Mouse (Mus musculus): ENCODE data around the gene Dip2a. TPM values are rescaled to one million over a fixed set of nuclear protein-coding genes. Genes with fewer than 3 reads are reported as not detected.

The Dip2a gene
- polyA plus RNA-seq, 1 experiment from 2014 or later: 10.2 TPM

- H3K36me3 ChIP-seq (ENCODE audit: poor library complexity, severe bottlenecking): peaks cover 7% of the 10 kb centered on the region; the same call in 1 of the 2 replicates
- no peak overlapping the region for H3K9ac ChIP-seq
- no peak overlapping the region for H3K4me3 ChIP-seq
- no peak for ATAC-seq
- WGBS: 91% methylated on average over 12 of the region's 12 CpGs
- no peaks in the 10 kb centered on the region for H3K9me3 ChIP-seq (replicated peaks)
- H3K27ac ChIP-seq: no peak overlapping the region
- H3K27me3 ChIP-seq: no peaks in the 10 kb centered on the region
- peaks cover 4% of the 10 kb centered on the region; the same call in 1 of the 2 replicates for H3K4me1 ChIP-seq
- no peak overlapping the region for H3K4me2 ChIP-seq
Measured at GRCm38 (mm10) chr10:76257719-76258390, 87.2 kb downstream of the Dip2a start.

- no peak overlapping the region for H3K9ac ChIP-seq
- H3K27ac ChIP-seq: no peak overlapping the region
- H3K36me3 ChIP-seq (ENCODE audit: poor library complexity, severe bottlenecking): peaks cover 4% of the 10 kb centered on the region; the same call in 1 of the 2 replicates
- no peak overlapping the region for H3K4me3 ChIP-seq
- peaks cover 4% of the 10 kb centered on the region; the same call in 1 of the 2 replicates for H3K4me1 ChIP-seq
- H3K9me3 ChIP-seq (replicated peaks): no peaks in the 10 kb centered on the region
- no peak overlapping the region for H3K4me2 ChIP-seq
- no peaks in the 10 kb centered on the region for H3K27me3 ChIP-seq
- no peak for ATAC-seq
- WGBS: 94% methylated on average over 7 of the region's 7 CpGs
Measured at GRCm38 (mm10) chr10:76257231-76257630, 87.9 kb downstream of the Dip2a start.

GRCm38 (mm10) chr10:76255617-76256016 is 89.5 kb downstream of the Dip2a start:
- 73% methylated on average over 6 of the region's 6 CpGs for whole genome bisulfite sequencing
- H3K4me3 ChIP-seq: no peak overlapping the region
- no peak overlapping the region for H3K27ac ChIP-seq
- H3K27me3 ChIP-seq: no peaks in the 10 kb centered on the region
- no peak overlapping the region for H3K9ac ChIP-seq
- peaks cover 4% of the 10 kb centered on the region; the same call in 1 of the 2 replicates for H3K4me1 ChIP-seq
- no peaks in the 10 kb centered on the region for H3K36me3 ChIP-seq (ENCODE audit: poor library complexity, severe bottlenecking)
- no peak for ATAC-seq
- H3K9me3 ChIP-seq (replicated peaks): no peaks in the 10 kb centered on the region
- no peak overlapping the region for H3K4me2 ChIP-seq

- H3K27me3 ChIP-seq: no peaks in the 10 kb centered on the region
- H3K9ac ChIP-seq: no peak within 1 kb of the TSS
- H3K36me3 ChIP-seq (ENCODE audit: poor library complexity, severe bottlenecking): no peaks in the 10 kb centered on the region
- H3K4me2 ChIP-seq: no peak within 1 kb of the TSS
- peaks cover 4% of the 10 kb centered on the region; the same call in 1 of the 2 replicates for H3K4me1 ChIP-seq
- WGBS: 56% methylated on average over 4 of the region's 4 CpGs
- no peak within 1 kb of the TSS for H3K27ac ChIP-seq
- H3K4me3 ChIP-seq: no peak within 1 kb of the TSS
- no peaks in the 10 kb centered on the region for H3K9me3 ChIP-seq (replicated peaks)
- no peak for ATAC-seq
Measured at GRCm38 (mm10) chr10:76253536-76253935, 91.6 kb downstream of the Dip2a start, which contains the start of gene S100b. Gene S100b (plus strand): TSS chr10:76253853.

DNA sequence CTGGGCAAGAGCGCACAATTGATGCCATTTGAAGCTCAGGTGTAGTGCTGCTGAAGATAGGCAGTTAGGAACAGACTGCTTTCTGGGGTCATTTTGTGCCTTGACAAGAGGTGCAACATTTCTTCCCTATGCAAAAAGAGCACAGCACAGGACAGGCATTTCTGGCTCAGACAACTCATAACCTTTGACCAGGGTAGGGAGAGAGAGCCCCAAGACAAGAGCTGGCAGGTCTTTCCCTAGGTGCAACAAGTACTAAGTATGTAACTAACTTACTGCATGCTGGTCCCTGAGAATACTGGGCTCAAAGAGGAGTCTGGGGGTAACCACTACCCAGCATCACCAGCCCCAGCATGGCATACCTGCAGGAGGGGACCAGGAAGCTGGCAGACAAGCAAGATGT is 92.0 kb downstream of the Dip2a start:
- Histone ChIP-seq H3K4me2 (no peak overlapping the region), H3K4me3 (no peak overlapping the region), H3K9ac (no peak overlapping the region), H3K36me3 (ENCODE audit: poor library complexity, severe bottlenecking) (no peaks in the 10 kb centered on the region), H3K4me1 (peaks cover 4% of the 10 kb centered on the region; the same call in 1 of the 2 replicates), H3K27ac (no peak overlapping the region), H3K27me3 (no peaks in the 10 kb centered on the region), H3K9me3 (replicated peaks) (no peaks in the 10 kb centered on the region)
- no peak for ATAC-seq
- WGBS: 96% methylated on average over 1 of the region's 1 CpGs

DNA sequence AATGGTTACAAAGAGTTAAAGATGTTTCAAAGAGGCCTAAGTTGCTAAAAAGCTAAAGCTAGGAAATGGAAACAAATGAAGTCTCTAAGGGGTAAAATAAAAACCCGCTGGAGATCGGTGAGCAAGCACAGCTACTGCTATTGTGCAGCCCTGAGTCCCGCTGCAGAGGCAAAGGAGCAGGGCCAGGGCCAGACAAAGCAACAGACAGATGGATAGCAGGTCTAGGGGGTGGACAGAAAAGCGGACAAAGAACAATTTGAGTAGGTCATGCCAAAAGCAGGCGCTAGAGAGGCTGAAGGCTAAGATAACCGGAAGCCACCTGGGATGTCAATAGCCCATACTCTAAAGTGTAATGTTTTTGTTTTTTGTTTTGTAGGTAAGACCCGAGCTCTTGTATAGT is 94.2 kb downstream of the Dip2a start:
- 58% methylated on average over 7 of the region's 7 CpGs for WGBS
- H3K27ac ChIP-seq: no peak overlapping the region
- H3K9ac ChIP-seq: no peak overlapping the region
- peaks cover 8% of the 10 kb centered on the region; the same call in 1 of the 2 replicates for H3K4me1 ChIP-seq
- H3K27me3 ChIP-seq: no peaks in the 10 kb centered on the region
- no peaks in the 10 kb centered on the region for H3K36me3 ChIP-seq (ENCODE audit: poor library complexity, severe bottlenecking)
- no peak overlapping the region for H3K4me3 ChIP-seq
- no peak for ATAC-seq
- no peaks in the 10 kb centered on the region for H3K9me3 ChIP-seq (replicated peaks)
- H3K4me2 ChIP-seq: no peak overlapping the region

- Histone ChIP-seq H3K27ac (no peak overlapping the region), H3K27me3 (no peaks in the 10 kb centered on the region), H3K4me3 (no peak overlapping the region), H3K4me1 (peaks cover 8% of the 10 kb centered on the region; the same call in 1 of the 2 replicates), H3K36me3 (ENCODE audit: poor library complexity, severe bottlenecking) (no peaks in the 10 kb centered on the region), H3K4me2 (no peak overlapping the region), H3K9me3 (replicated peaks) (no peaks in the 10 kb centered on the region; the same call in 1 of the 2 replicates), H3K9ac (no peak overlapping the region)
- ATAC-seq: no peak
- WGBS: 62% methylated on average over 5 of the region's 5 CpGs
Measured at GRCm38 (mm10) chr10:76248647-76248968, 96.5 kb downstream of the Dip2a start.

GRCm38 (mm10) chr10:76247960-76248646 is 97.0 kb downstream of the Dip2a start:
- Histone ChIP-seq H3K27ac (no peak overlapping the region), H3K4me1 (peaks cover 4% of the 10 kb centered on the region; the same call in 1 of the 2 replicates), H3K9ac (no peak overlapping the region), H3K36me3 (ENCODE audit: poor library complexity, severe bottlenecking) (no peaks in the 10 kb centered on the region), H3K9me3 (replicated peaks) (no peaks in the 10 kb centered on the region; the same call in 1 of the 2 replicates), H3K4me2 (no peak overlapping the region), H3K27me3 (no peaks in the 10 kb centered on the region), H3K4me3 (no peak overlapping the region)
- WGBS: 34% methylated on average over 21 of the region's 21 CpGs
- no peak for ATAC-seq

DNA sequence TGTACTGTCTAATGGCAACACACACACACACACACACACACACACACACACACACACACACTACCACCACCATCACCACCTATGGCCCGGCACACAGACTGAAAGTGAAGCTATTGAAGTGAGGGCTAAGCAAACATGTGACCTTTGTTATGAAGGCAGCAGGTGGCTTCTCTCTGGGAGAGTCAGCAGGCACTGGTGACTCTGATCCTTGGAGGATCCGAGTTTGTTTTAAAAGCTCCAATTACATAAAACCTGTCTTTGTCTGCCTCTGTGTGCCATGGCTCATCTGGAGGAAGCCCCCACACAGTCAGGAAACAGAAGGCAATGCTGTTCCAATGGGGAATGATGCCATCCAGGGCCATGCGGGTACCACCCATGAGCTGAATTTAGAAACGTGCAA is 98.5 kb downstream of the Dip2a start:
- no peak overlapping the region for H3K9ac ChIP-seq
- no peak overlapping the region for H3K27ac ChIP-seq
- H3K9me3 ChIP-seq (replicated peaks): no peaks in the 10 kb centered on the region; the same call in 1 of the 2 replicates
- ATAC-seq: no peak
- H3K36me3 ChIP-seq (ENCODE audit: poor library complexity, severe bottlenecking): no peaks in the 10 kb centered on the region
- no peaks in the 10 kb centered on the region for H3K27me3 ChIP-seq
- peaks cover 4% of the 10 kb centered on the region; the same call in 1 of the 2 replicates for H3K4me1 ChIP-seq
- no peak overlapping the region for H3K4me2 ChIP-seq
- no peak overlapping the region for H3K4me3 ChIP-seq
- 62% methylated on average over 4 of the region's 4 CpGs for WGBS

- Histone ChIP-seq H3K36me3 (ENCODE audit: poor library complexity, severe bottlenecking) (no peaks in the 10 kb centered on the region), H3K4me1 (peaks cover 4% of the 10 kb centered on the region; the same call in 1 of the 2 replicates), H3K4me2 (no peak overlapping the region), H3K27me3 (no peaks in the 10 kb centered on the region), H3K27ac (no peak overlapping the region), H3K9ac (no peak overlapping the region), H3K9me3 (replicated peaks) (no peaks in the 10 kb centered on the region; the same call in 1 of the 2 replicates), H3K4me3 (no peak overlapping the region)
- WGBS: 72% methylated on average over 2 of the region's 2 CpGs
- no peak for ATAC-seq
Measured at GRCm38 (mm10) chr10:76245106-76245505, 100.0 kb downstream of the Dip2a start.

DNA sequence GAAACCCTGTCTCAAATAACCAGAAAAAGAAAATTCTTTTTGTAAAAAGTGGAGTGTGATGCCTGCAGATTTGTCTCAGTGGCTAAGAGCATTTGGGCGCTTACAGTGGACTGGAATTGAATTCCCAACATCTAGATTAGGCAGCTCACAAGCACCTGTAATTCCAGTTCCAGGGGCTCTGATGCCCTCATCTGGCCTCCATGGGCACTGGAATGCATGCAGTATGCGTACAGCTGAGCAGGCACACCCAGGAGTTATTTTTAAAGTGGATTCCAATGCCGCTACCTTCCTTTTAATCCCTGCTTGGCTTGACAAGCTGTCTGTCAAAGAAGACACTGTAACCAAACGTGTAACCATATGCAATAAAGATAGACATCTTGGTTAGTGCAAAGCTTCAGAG is 105.7 kb downstream of the Dip2a start:
- Histone ChIP-seq H3K9ac (no peak overlapping the region), H3K27me3 (no peaks in the 10 kb centered on the region; the same call in 1 of the 2 replicates), H3K4me2 (no peak overlapping the region), H3K4me1 (peaks cover 21% of the 10 kb centered on the region), H3K27ac (no peak overlapping the region), H3K9me3 (replicated peaks) (no peaks in the 10 kb centered on the region; the same call in 1 of the 2 replicates), H3K36me3 (ENCODE audit: poor library complexity, severe bottlenecking) (peaks cover 8% of the 10 kb centered on the region), H3K4me3 (no peak overlapping the region)
- 75% methylated on average over 4 of the region's 4 CpGs for WGBS
- ATAC-seq: no peak
